Mouse (Mus musculus) stomach, postnatal 0 days (tissue): ENCODE data around the gene Abhd14b.

Experiments
- CTCF ChIP-seq: IDR thresholded peaks from 2 replicates; pipeline ENCODE4 v1.5.1; 2016; ENCODE audit warnings: antibody characterized with exemption, low read depth, mild to moderate bottlenecking, moderate library complexity
- EP300 ChIP-seq: optimal IDR thresholded peaks from 2 replicates; pipeline ENCODE3; 2016; ENCODE audit warnings: antibody characterized with exemption

- no peak for TF ChIP-seq CTCF
- TF ChIP-seq EP300, result no peak
Observed at GRCm38 (mm10) chr9:106416826-106417225, 30.4 kb upstream of the Abhd14b start.
